Comparison of ENCODE assay signal across 8 mouse cellular contexts in genomic region chr11:96826481-96826880, GRCm38 (mm10). TPM values are rescaled to one million over a fixed set of nuclear protein-coding genes. Genes with fewer than 3 reads are reported as not detected.
DNase-seq lines count a peak whose midpoint lies in the region; ATAC-seq lines count a peak whose summit lies in the region.

No protein-coding gene starts in this region.

- peaks cover 71% of the 10 kb centered on the region for H3K4me1 ChIP-seq in neural tube, embryonic 13.5 days (replicated peaks)

- H3K9me3 ChIP-seq in neural tube, embryonic 13.5 days, result no peaks in the 10 kb centered on the region

- peak overlapping the region; percentile 97 for H3K4me2 ChIP-seq in neural tube, embryonic 13.5 days

- ATAC-seq in neural tube, embryonic 13.5 days (ENCODE audit: low read depth), result no peak
- no peak for ATAC-seq in erythroid progenitor cell, adult 5-6 weeks (replicated peaks; ENCODE audit: low FRiP score, poor library complexity, severe bottlenecking)

- DNase-seq in ovary, postnatal 36 days (ENCODE audit: low spot score), result peak; percentile 23
- DNase-seq in ovary, postnatal 10 days (ENCODE audit: low spot score), result no peak
- DNase-seq in heart, postnatal 10 days, result peak; percentile 64 to 72
- DNase-seq in kidney, postnatal 36 days, result peak; percentile 59 to 61
- DNase-seq in frontal cortex, postnatal 14 days (ENCODE audit: low spot score in 2 of 2), result no peak
- no peak for DNase-seq in left cerebral cortex, postnatal 10 days (ENCODE audit: extremely low spot score in 1 of 2, low spot score in 2 of 2)

- peaks cover 25% of the 10 kb centered on the region for H3K36me3 ChIP-seq in neural tube, embryonic 13.5 days

- H3K9ac ChIP-seq in neural tube, embryonic 13.5 days, result peak overlapping the region; percentile 76

- no peaks in the 10 kb centered on the region for H3K27me3 ChIP-seq in neural tube, embryonic 13.5 days

- peak overlapping the region; percentile 10; the same call in 1 of the 2 replicates for H3K4me3 ChIP-seq in neural tube, embryonic 13.5 days

- intact Hi-C loops in heart, postnatal 10 days (cut with DNase I), result loop anchor here (2.0 kb wide), 1 partner anchor 38 kb away; the partner anchor contains the start of gene Cbx1
- intact Hi-C loops in left cerebral cortex, postnatal 10 days (cut with DNase I), result no loop called here

- peak overlapping the region; percentile 92; the same call in 1 of the 2 replicates for H3K27ac ChIP-seq in neural tube, embryonic 13.5 days (replicated peaks)

- WGBS in neural tube, embryonic 13.5 days, result 73% methylated on average over 2 of the region's 2 CpGs

RNA-seq across cellular contexts. Expression of gene Nfe2l1, which starts 3.3 kb away (rescaled TPM):
- total RNA-seq in heart, postnatal 10 days (2021), result 100 to 1,000 TPM; 302 to 348 TPM
- polyA plus RNA-seq in neural tube, embryonic 13.5 days (2015; fragmentation: Nextera tagmentation; extraction: Ambion mirVana), result 66.2 and 66.5 TPM in 2 replicates
- total RNA-seq in erythroid progenitor cell, adult 5-6 weeks (2015; ENCODE audit: low replicate concordance), result 34.4 and 34.6 TPM in 2 replicates
- total RNA-seq in erythroid progenitor cell, adult 5-6 weeks (2017; ENCODE audit: low replicate concordance), result 34.8 and 37.4 TPM in 2 replicates
- 100 to 1,000 TPM; 167 to 175 TPM for total RNA-seq in left cerebral cortex, postnatal 10 days (2021)

RNA-seq across cellular contexts. Expression of gene Copz2, which starts 23.2 kb away (rescaled TPM):
- total RNA-seq in heart, postnatal 10 days (2021), result 10 to 100 TPM; 43.8 to 50.3 TPM
- polyA plus RNA-seq in neural tube, embryonic 13.5 days (2015; fragmentation: Nextera tagmentation; extraction: Ambion mirVana), result 36.6 and 43.2 TPM in 2 replicates
- total RNA-seq in erythroid progenitor cell, adult 5-6 weeks (2015; ENCODE audit: low replicate concordance), result not detected in 2 replicates
- not detected in 2 replicates for total RNA-seq in erythroid progenitor cell, adult 5-6 weeks (2017; ENCODE audit: low replicate concordance)
- total RNA-seq in left cerebral cortex, postnatal 10 days (2021), result 1 to 10 TPM; 2.5 to 3.1 TPM

RNA-seq across cellular contexts. Expression of gene Cbx1, which starts 37.6 kb away (rescaled TPM):
- total RNA-seq in heart, postnatal 10 days (2021), result 10 to 100 TPM; 46.2 to 59.2 TPM
- 91.6 and 95.1 TPM in 2 replicates for polyA plus RNA-seq in neural tube, embryonic 13.5 days (2015; fragmentation: Nextera tagmentation; extraction: Ambion mirVana)
- 41.5 and 60.9 TPM in 2 replicates for total RNA-seq in erythroid progenitor cell, adult 5-6 weeks (2015; ENCODE audit: low replicate concordance)
- 60.8 and 75.6 TPM in 2 replicates for total RNA-seq in erythroid progenitor cell, adult 5-6 weeks (2017; ENCODE audit: low replicate concordance)
- 10 to 100 TPM; 49.3 to 52.2 TPM for total RNA-seq in left cerebral cortex, postnatal 10 days (2021)

RNA-seq across cellular contexts. Expression of gene Snx11, which starts 49.1 kb away (rescaled TPM):
- total RNA-seq in heart, postnatal 10 days (2021), result 10 to 100 TPM; 14.6 to 15.1 TPM
- 78.0 and 84.2 TPM in 2 replicates for polyA plus RNA-seq in neural tube, embryonic 13.5 days (2015; fragmentation: Nextera tagmentation; extraction: Ambion mirVana)
- total RNA-seq in erythroid progenitor cell, adult 5-6 weeks (2015; ENCODE audit: low replicate concordance), result 14.4 and 31.9 TPM in 2 replicates
- 36.2 and 49.7 TPM in 2 replicates for total RNA-seq in erythroid progenitor cell, adult 5-6 weeks (2017; ENCODE audit: low replicate concordance)
- 10 to 100 TPM; 43.1 to 43.2 TPM for total RNA-seq in left cerebral cortex, postnatal 10 days (2021)

Comparison
In these comparisons a context has a peak if more than half of its experiments do, and no peak if none do; other contexts are left out.
1. DNase-seq: peak in ovary, postnatal 36 days (single experiment), heart, postnatal 10 days (2 of 2) and kidney, postnatal 36 days (2 of 2); none in ovary, postnatal 10 days (single experiment), frontal cortex, postnatal 14 days (0 of 2) and left cerebral cortex, postnatal 10 days (0 of 2).
2. RNA of gene Nfe2l1, which starts 3.3 kb away (total RNA-seq): 302 to 348 TPM in heart, postnatal 10 days and 167 to 175 TPM in left cerebral cortex, postnatal 10 days; 34.4 to 37.4 TPM in erythroid progenitor cell, adult 5-6 weeks; every median in the first group is over 4 times any median in the second.
3. RNA of gene Copz2, which starts 23.2 kb away (total RNA-seq): 43.8 to 50.3 TPM in heart, postnatal 10 days; 2.5 to 3.1 TPM in left cerebral cortex, postnatal 10 days and not detected in erythroid progenitor cell, adult 5-6 weeks; every median in the first group is over 10 times any median in the second.